Mouse (Mus musculus): ENCODE data around the gene Fancm.

GRCm38 (mm10) chr12:65061082-65061481, 14.3 kb upstream of the Fancm start:
- TF ChIP-seq CTCF (IDR thresholded peaks at IDR 0.05 in 2 of 3, conservative IDR thresholded peaks at IDR 0.05 in 1 of 3; ENCODE audit: control insufficient read depth in 1 of 3, insufficient read depth in 1 of 3, low read depth in 2 of 3, low read length in 3 of 3, poor library complexity in 1 of 3, severe bottlenecking in 1 of 3) (no peak), GABPA (IDR thresholded peaks at IDR 0.05; ENCODE audit: low read depth, low read length) (no peak), RCOR1 (IDR thresholded peaks at IDR 0.05; ENCODE audit: low read depth, low read length) (no peak), MAZ (IDR thresholded peaks at IDR 0.05; ENCODE audit: low read depth, low read length) (no peak), EP300 (IDR thresholded peaks at IDR 0.05; ENCODE audit: low read depth in 1 of 2, low read length in 2 of 2) (no peak), POLR2A (IDR thresholded peaks at IDR 0.05; ENCODE audit: control insufficient read depth in 1 of 2, insufficient read depth in 1 of 2, low read depth in 1 of 2, low read length in 2 of 2, poor library complexity in 1 of 2) (no peak), E2F4 (IDR thresholded peaks at IDR 0.05; ENCODE audit: borderline replicate concordance, low read depth, low read length) (no peak), GATA1 (IDR thresholded peaks at IDR 0.05; ENCODE audit: low read depth, low read length) (no peak), ZKSCAN1 (IDR thresholded peaks at IDR 0.05; ENCODE audit: low read depth, low read length) (no peak), POLR2AphosphoS2 (IDR thresholded peaks at IDR 0.05; ENCODE audit: low read length) (no peak)
